Mouse (Mus musculus) heart, embryonic 10.5 days (tissue): ENCODE results near the gene Kmt2d. TPM values are rescaled to one million over a fixed set of nuclear protein-coding genes. Genes with fewer than 3 reads are reported as not detected.
"Not testable (repeated sequence)": the region's sequence is repeated elsewhere in the genome, so short reads cannot be mapped to it uniquely, and the experiment has no call there.

Experiments
- DNase-seq: peaks from one replicate; pipeline ENCODE4 v3.0.0-alpha.2; 2017; ENCODE audit warnings: low spot score
- H3K27ac ChIP-seq: fragments of 300-500 bp; sonication (generic); 2 replicates; pipeline ENCODE4 v1.5.1; 2016; ENCODE audit warnings: mild to moderate bottlenecking
- H3K27me3 ChIP-seq: fragments of 300-500 bp; sonication (generic); 2 replicates; pipeline ENCODE4 v1.6.1; 2016; ENCODE audit warnings: mild to moderate bottlenecking; ENCODE audit not compliant: poor library complexity, insufficient read depth, severe bottlenecking
- H3K36me3 ChIP-seq: fragments of 300-500 bp; sonication (generic); 2 replicates; pipeline ENCODE4 v1.6.1; 2016; ENCODE audit warnings: mild to moderate bottlenecking, moderate library complexity
- H3K4me1 ChIP-seq: fragments of 300-500 bp; sonication (generic); 2 replicates; pipeline ENCODE4 v1.6.1; 2016; ENCODE audit warnings: mild to moderate bottlenecking
- H3K4me3 ChIP-seq: fragments of 300-500 bp; sonication (generic); 2 replicates; pipeline ENCODE4 v1.5.1; 2016; ENCODE audit warnings: mild to moderate bottlenecking, moderate library complexity
- H3K9me3 ChIP-seq: fragments of 300-500 bp; sonication (generic); 2 replicates; pipeline ENCODE4 v1.6.1; 2016; ENCODE audit warnings: mild to moderate bottlenecking, moderate library complexity
- WGBS: fragments of 180-500 bp; shearing (Covaris S2); methylation state at CpG from one replicate; pipeline ENCODE4 v1.1.7; 2016; 5-methylcytosine and 5-hydroxymethylcytosine counted together
- polyA plus RNA-seq: library from polyadenylated mRNA; unstranded; fragments of >200 nt; fragmentation: Nextera tagmentation; extraction: Ambion mirVana; gene quantifications from 2 replicates; pipeline ENCODE4 v1.2.1, GENCODE M21; 2016

The Kmt2d gene
- 10.1 and 12.0 TPM in 2 replicates for polyA plus RNA-seq

DNA sequence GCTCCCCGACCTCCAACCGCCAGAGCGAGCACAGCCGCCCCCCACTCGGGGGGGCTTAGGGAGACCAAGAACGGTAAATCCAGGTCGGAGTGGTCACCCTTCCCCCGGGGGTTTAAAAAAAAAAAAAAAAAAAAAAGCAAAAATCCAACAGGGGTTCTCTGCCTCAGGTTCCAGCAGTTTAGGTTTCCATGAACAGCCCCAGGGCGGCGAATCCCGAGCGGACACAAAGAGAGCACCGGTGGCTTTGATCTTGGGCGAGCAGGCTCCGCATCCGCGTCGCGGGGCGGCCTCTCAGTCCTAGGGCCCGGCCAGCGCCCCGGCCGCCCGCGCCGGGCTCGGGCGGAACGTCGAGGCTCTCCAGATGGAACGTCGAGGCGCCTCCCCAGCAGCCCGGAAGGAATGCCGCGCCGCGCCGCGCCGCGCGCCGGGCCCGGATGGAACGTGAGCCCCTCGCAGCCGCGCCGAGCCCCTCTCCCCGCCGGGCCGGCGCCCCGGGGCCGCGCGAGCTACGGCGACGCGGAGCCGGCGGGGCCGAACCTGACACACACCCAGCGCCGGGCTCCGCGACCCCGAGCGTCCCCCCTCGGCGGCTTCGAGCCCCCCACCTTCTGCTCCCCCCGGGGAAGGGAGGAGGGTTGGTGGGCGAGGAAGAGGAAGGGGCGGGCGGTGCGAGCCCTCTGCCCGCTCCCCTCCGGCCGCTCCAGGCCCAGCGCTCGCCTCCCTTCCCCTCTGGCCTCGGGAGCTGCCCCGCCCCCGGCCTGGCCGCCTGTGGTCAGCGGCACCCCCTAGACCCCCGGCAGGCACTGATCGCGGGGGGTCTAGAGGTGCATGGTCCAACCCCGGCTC, at the start of gene Kmt2d:
Gene Kmt2d (minus strand): TSS at position 135 of the 846 bp plus-strand sequence.
- peak within 1 kb of the TSS; percentile 100 for H3K27ac ChIP-seq
- WGBS, result 0% methylated on average over 81 of the region's 94 CpGs
- H3K4me1 ChIP-seq, result peaks cover 35% of the 10 kb centered on the region
- no peak for DNase-seq
- peak within 1 kb of the TSS; percentile 94 for H3K4me3 ChIP-seq
- H3K27me3 ChIP-seq, result no peaks in the 10 kb centered on the region
- H3K36me3 ChIP-seq, result peaks cover 9% of the 10 kb centered on the region
- no peaks in the 10 kb centered on the region for H3K9me3 ChIP-seq

DNA sequence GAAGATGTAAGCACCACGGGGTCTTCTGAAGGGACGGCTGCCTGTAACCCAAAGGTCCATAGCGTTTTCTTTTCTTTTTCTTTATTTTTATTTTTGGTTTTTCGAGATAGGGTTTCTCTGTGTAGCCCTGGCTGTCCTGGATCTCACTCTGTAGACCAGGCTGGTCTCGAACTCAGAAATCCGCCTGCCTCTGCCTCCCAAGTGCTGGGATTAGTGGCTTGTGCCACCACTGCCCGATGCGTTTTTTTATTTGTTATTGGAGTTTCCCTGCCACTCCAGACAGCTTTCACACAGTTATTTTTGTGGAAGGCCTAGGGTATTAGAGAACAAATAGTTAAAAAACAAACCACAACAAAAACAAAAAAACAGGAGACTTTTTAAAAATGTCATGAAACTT, 47.5 kb upstream of the Kmt2d start:
- WGBS, result 25% methylated on average over 8 of the region's 8 CpGs
- peak overlapping the region; percentile 95 for H3K27ac ChIP-seq
- peak overlapping the region; percentile 99 for H3K4me3 ChIP-seq

DNA sequence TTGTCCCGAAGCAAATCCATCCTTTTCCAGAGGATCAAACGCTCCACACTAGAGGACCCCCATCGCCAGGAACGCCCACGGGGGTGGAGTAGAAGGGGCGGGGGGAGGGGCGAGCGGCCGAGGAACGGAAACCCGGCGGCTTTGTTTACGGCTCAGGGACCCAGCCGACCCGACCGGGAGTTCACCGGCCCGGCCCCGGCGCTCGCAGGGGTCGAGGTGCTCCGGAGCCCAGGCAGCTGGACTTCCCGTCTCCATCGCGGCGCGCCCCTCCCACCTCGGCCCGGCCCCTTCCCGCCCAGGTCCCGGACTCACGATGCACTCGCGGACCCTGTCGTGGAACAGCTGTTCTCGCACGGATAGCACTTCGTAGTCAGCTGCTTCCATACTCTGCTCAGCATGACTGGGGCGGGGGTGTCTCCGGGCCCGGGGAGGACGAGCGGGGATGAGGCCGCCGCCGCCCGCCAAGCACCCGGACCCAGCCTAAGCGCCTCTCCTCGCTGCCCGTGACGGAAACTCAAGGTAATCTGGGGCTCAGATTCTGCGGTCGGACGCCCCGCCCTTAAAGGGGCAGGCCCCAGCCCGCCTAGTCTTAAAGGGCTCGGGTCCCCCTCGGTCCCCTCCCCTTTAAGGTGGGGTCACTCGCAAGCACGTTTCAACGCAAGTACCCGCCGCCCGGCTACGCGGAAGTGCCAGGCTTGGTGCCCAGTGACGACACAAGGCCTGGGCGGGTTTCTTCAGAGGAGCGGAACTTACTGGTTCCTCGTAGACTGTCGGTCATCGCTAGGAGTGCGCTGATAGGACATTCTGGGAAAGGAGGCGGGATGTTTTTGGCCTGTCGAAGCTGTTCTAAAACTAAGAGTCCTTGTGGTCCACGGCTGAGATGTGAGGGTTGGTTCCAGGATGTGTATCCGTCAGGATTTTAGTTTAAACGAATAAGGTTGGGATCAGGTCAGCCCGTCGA, 46.8 kb upstream of the Kmt2d start, which contains the start of gene Lmbr1l:
Gene Lmbr1l (minus strand): TSS at position 694 of the 961 bp plus-strand sequence.
- peak; percentile 100 for DNase-seq
- WGBS, result under 1% methylated on average over 82 of the region's 82 CpGs
- Histone ChIP-seq H3K9me3 (no peaks in the 10 kb centered on the region), H3K27me3 (no peaks in the 10 kb centered on the region), H3K4me3 (peak within 1 kb of the TSS; percentile 99), H3K27ac (peak within 1 kb of the TSS; percentile 95), H3K4me1 (peaks cover 19% of the 10 kb centered on the region), H3K36me3 (peaks cover 23% of the 10 kb centered on the region)

More for the DNA sequence above, 47.5 kb upstream of the Kmt2d start:
- DNase-seq, H3K27me3 ChIP-seq, H3K9me3 ChIP-seq: not testable (repeated sequence)
- H3K4me1 ChIP-seq, result peaks cover 19% of the 10 kb centered on the region
- H3K36me3 ChIP-seq, result peaks cover 16% of the 10 kb centered on the region

DNA sequence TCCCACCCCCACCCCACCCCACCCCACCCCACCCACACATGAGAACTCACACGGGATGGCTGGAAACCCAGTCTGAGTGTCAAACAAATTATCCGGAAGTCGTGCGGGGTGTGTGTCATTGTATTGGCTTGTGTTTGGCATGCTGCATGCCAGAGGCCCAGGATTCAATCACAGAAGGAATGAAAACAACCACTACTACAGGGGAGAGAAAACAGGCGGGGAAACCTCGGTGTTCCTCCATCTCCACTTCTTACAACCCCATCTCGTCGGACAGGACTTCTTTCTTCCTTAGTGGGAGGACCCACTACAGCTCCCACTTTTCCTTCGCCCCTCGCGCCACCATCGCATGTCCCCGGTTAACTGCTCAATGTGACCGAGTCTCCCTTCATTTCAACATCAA, 46.1 kb upstream of the Kmt2d start:
- no peaks in the 10 kb centered on the region for H3K27me3 ChIP-seq
- no peak for DNase-seq
- H3K36me3 ChIP-seq, result peaks cover 30% of the 10 kb centered on the region
- peak overlapping the region; percentile 95 for H3K27ac ChIP-seq
- WGBS, result under 1% methylated on average over 14 of the region's 14 CpGs
- H3K9me3 ChIP-seq, result no peaks in the 10 kb centered on the region
- H3K4me1 ChIP-seq, result peaks cover 19% of the 10 kb centered on the region
- H3K4me3 ChIP-seq, result peak overlapping the region; percentile 99

DNA sequence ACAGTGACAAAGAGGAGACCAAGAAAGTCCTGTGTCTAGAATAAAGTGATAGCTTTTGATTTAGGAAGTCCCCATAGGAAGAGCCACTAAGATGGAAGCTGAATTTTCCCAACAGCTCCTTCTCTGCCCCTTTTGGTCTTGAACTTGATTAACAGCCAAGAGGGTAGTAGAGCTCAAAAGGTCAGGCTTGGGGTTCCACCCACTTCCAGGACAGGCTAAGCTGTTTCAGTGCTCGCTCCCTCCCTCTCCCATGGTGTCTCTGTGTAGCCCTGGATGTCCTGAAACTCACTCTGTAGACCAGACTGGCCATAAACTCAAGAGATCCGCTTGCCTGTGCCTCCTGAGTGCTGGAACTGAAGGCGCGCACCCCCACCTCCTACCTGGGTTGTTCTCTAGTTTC, 45.0 kb upstream of the Kmt2d start:
- Histone ChIP-seq H3K27me3 (no peaks in the 10 kb centered on the region), H3K27ac (no peak overlapping the region; the same call in 1 of the 2 replicates), H3K9me3 (no peaks in the 10 kb centered on the region), H3K4me3 (peak overlapping the region; percentile 99; the same call in 1 of the 2 replicates), H3K4me1 (peaks cover 19% of the 10 kb centered on the region), H3K36me3 (peaks cover 41% of the 10 kb centered on the region)
- no peak for DNase-seq
- 81% methylated on average over 4 of the region's 4 CpGs for WGBS

DNA sequence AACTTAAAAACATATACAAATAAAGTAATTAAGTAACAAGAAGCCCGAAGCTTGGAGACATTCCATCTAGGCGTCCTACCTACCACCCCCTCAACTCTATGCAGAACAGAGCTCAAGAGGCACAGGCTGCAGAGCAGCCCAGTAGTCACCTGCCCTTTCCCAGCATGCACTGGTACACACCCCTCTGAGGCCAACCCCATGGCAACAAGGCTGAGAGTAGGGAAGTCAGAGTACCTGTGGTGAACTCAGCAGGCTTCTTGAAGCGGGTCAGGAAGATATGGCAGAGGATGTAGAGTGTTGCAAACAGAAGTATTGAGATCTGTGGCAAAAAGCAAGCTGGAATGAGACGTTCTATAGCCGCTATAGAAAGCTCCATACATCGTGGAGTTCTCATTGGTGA, 43.9 kb upstream of the Kmt2d start:
- peaks cover 19% of the 10 kb centered on the region for H3K4me1 ChIP-seq
- H3K9me3 ChIP-seq, result no peaks in the 10 kb centered on the region
- no peak overlapping the region for H3K4me3 ChIP-seq
- no peak for DNase-seq
- peaks cover 52% of the 10 kb centered on the region for H3K36me3 ChIP-seq
- 89% methylated on average over 6 of the region's 6 CpGs for WGBS
- no peak overlapping the region for H3K27ac ChIP-seq
- H3K27me3 ChIP-seq, result no peaks in the 10 kb centered on the region

DNA sequence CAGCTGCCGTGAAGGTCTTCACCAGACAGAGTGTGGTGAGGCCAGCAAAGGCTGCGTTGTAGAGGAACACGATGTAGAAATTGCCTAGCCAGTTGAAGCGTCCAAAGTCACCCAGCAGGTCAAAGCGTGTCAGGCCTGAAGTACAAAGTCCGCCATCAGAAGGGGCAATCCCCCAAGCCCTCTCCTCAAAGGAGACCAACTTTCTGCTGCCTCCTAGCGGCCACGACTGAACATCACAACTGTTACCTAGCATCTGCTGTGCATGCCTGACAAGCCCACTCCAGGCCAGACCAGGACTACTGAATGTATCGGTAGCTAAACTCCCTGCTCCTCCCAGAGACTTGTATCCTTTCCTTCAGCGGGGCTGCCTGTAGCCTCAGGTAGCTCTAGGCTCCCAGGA, 33.7 kb upstream of the Kmt2d start:
- peak; percentile 84 for DNase-seq
- WGBS, result 35% methylated on average over 10 of the region's 10 CpGs
- Histone ChIP-seq H3K9me3 (no peaks in the 10 kb centered on the region), H3K4me1 (peaks cover 10% of the 10 kb centered on the region), H3K4me3 (no peak overlapping the region), H3K27ac (no peak overlapping the region), H3K27me3 (peaks cover 8% of the 10 kb centered on the region; the same call in 1 of the 2 replicates), H3K36me3 (peaks cover 65% of the 10 kb centered on the region)

DNA sequence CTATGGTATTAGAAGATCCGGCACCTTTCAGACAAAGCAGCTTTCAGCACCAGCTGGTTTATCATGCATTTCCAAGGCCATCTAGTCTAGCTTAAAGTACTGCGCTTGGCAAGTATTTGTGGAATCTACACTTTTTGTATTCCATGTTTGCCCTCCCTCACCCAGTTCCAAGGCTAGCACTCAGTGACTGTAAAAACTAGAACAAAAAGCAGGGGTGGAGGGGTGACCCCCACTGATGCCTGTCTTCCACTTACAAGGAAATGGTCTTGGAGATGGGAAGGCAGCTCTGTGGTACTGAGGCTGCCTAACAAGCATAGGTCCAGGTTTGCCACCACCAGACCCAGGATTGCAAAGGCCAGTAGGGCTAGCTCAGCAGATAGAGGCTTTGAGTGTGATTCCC, 31.6 kb upstream of the Kmt2d start:
- Histone ChIP-seq H3K4me1 (peaks cover 21% of the 10 kb centered on the region), H3K4me3 (no peak overlapping the region), H3K9me3 (no peaks in the 10 kb centered on the region), H3K36me3 (peaks cover 44% of the 10 kb centered on the region), H3K27me3 (peaks cover 29% of the 10 kb centered on the region), H3K27ac (no peak overlapping the region)
- whole genome bisulfite sequencing, result 88% methylated on average over 2 of the region's 2 CpGs
- no peak for DNase-seq

DNA sequence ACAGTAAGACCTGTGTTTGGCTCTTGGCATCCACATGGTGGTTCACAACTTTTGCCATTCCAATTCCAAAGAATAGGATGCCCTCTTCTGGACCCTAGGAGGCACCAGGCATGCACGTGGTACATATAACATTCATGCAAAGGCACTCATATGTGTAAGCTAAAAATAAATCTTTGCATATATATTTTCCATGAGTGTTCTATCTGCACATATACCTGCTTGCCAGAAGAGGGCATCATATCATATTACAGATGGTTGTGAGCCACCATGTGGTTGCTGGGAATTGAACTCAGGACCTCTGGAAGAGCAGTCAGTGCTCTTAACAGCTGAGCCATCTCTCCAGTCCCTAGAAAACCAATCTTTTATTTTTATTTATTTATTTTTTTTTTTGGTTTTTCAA, 30.5 kb upstream of the Kmt2d start:
- H3K27me3 ChIP-seq, result peaks cover 39% of the 10 kb centered on the region
- DNase-seq, result no peak
- no peaks in the 10 kb centered on the region for H3K9me3 ChIP-seq
- H3K27ac ChIP-seq, result no peak overlapping the region
- peaks cover 31% of the 10 kb centered on the region for H3K4me1 ChIP-seq
- peaks cover 34% of the 10 kb centered on the region for H3K36me3 ChIP-seq
- WGBS, result 54% methylated on average over 1 of the region's 1 CpGs
- H3K4me3 ChIP-seq, result no peak overlapping the region

DNA sequence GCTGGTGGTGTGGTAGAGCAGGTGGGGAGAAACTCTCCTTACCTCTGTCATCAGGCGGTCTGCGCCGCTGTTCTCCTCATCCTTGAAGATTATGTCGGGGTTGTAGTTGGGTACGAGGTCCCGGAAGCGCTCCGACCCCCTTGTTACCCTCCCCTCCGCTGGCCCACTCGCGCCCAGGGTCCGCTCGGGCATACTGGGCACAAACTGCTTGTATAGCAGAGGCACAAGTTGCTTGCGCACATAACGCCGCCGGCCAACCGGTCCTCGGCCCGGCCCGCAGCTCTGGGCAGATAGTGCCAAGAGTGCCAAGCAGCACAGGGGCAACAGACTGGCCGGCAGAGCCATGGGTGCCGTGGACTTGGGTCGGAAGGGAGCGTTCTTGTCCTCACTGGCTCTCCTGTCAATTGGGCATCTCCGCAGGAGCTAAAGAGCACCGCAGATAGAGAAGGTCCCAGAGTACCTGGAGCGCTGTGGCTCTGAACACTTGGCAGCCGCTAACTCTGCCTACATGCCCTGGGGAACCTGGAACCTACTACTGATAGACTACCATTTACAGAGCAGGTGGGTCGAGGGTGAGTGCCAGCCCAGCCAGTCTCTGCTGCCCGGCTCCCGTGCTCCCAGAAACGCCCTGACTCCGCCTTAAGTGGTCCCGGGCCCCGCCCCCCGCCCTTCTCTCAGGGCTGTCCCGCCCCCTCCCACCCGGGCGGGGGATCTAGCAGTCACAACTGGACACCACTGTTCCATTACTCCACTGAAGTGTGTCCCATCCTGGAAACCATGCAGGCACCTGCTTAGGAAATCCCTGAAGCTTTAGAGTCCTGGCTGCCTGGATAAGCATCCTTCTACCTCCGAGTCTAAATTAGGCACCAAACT, 27.2 kb upstream of the Kmt2d start, which contains the start of gene Dhh:
Gene Dhh (minus strand): TSS at position 613 of the 873 bp plus-strand sequence.
- no peaks in the 10 kb centered on the region for H3K9me3 ChIP-seq
- H3K27ac ChIP-seq, result peak within 1 kb of the TSS; percentile 89
- peaks cover 57% of the 10 kb centered on the region for H3K4me1 ChIP-seq
- peaks cover 3% of the 10 kb centered on the region for H3K36me3 ChIP-seq
- H3K4me3 ChIP-seq, result peak within 1 kb of the TSS; percentile 70
- H3K27me3 ChIP-seq, result peaks cover 73% of the 10 kb centered on the region
- peak; percentile 86 for DNase-seq
- 1% methylated on average over 41 of the region's 41 CpGs for WGBS

DNA sequence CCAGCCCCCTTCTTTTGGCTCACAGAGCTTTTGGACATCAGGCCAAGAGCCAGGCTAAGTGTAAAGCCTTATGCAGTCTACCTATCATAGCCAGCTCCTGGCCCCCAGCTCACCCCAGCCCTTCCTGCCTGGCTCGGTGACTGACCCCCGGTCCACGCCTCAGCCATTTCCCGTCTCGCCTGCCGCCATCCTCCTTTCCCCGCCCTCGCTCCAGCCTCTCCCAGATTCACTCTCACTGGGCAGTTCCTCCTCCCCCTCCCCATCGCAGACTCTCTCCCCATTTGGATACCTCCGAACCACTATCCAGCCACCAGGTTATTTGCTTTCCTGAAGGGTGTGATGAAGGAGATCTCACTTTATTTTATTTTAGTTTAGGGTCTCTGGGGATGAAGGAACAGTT, 26.5 kb upstream of the Kmt2d start:
- WGBS, result 2% methylated on average over 10 of the region's 10 CpGs
- Histone ChIP-seq H3K36me3 (no peaks in the 10 kb centered on the region), H3K27ac (peak overlapping the region; percentile 89), H3K4me1 (peaks cover 57% of the 10 kb centered on the region), H3K27me3 (peaks cover 80% of the 10 kb centered on the region), H3K4me3 (peak overlapping the region; percentile 70), H3K9me3 (no peaks in the 10 kb centered on the region)
- no peak for DNase-seq
